Mouse (Mus musculus): ENCODE results near the gene Eef2.

DNA sequence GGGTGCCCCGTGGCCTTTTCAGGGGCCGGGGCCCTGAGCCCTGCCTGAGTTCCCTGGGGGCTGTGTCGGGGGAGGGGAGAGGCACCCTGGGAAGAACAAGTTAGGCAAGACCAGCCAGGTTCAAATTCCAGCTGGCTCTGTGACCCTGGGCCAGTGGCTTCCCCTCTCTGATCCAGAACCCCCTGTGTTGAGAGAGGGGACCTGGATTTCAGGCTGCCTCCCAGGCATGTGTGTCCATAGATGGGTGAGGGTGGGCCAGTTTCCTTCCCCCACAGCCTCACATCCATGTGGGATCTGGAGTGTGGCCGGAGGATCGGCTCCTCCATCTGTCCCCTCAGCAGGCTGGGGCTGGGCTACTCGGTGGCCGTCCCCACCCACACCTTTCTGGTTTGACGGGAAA is 36.4 kb upstream of the Eef2 start:
- TF ChIP-seq CTCF (IDR thresholded peaks at IDR 0.05; ENCODE audit: extremely low read depth, insufficient read depth, low read length) (no peak), POLR2A (IDR thresholded peaks at IDR 0.05; ENCODE audit: extremely low read depth, insufficient read depth, low read length) (no peak)
